Mouse (Mus musculus) testis, adult 2 months (tissue): Measurements from ENCODE around the gene Pdlim1. TPM values are rescaled to one million over a fixed set of nuclear protein-coding genes. Genes with fewer than 3 reads are reported as not detected.

Experiments used
- H3K27ac ChIP-seq: fragments of 200-500 bp; 2 replicates; pipeline ENCODE4 v1.5.1; 2012; ENCODE audit warnings: low read depth, low read length; ENCODE audit not compliant: control insufficient read depth, insufficient read depth
- H3K27me3 ChIP-seq: fragments of 200-500 bp; 2 replicates; pipeline ENCODE4 v1.6.1; 2012; ENCODE audit warnings: mild to moderate bottlenecking, low read length, moderate library complexity; ENCODE audit not compliant: control insufficient read depth, insufficient read depth
- H3K36me3 ChIP-seq: fragments of 200-500 bp; 2 replicates; pipeline ENCODE4 v1.6.1; 2012; ENCODE audit warnings: mild to moderate bottlenecking, low read length; ENCODE audit not compliant: control insufficient read depth, insufficient read depth
- H3K4me1 ChIP-seq: fragments of 200-500 bp; 2 replicates; pipeline ENCODE4 v1.6.1; 2012; ENCODE audit warnings: low read length; ENCODE audit not compliant: control insufficient read depth, insufficient read depth
- H3K4me3 ChIP-seq: fragments of 200-500 bp; 2 replicates; pipeline ENCODE4 v1.5.1; 2012; ENCODE audit warnings: low read depth, mild to moderate bottlenecking, low read length, moderate library complexity, mixed read lengths; ENCODE audit not compliant: control insufficient read depth
- CTCF ChIP-seq: fragments of 200-500 bp; IDR thresholded peaks from 2 replicates; pipeline ENCODE4 v1.5.1; 2012; ENCODE audit warnings: low read depth, mild to moderate bottlenecking, inconsistent platforms, low read length, moderate library complexity; ENCODE audit not compliant: control insufficient read depth, insufficient read depth, insufficient replicate concordance
- POLR2A ChIP-seq: fragments of 200-500 bp; IDR thresholded peaks from 2 replicates; pipeline ENCODE4 v1.6.1; 2012; ENCODE audit warnings: low read depth, mild to moderate bottlenecking, inconsistent platforms, low read length, moderate library complexity; ENCODE audit not compliant: control insufficient read depth
- polyA plus RNA-seq: library from polyadenylated mRNA; depleted of rRNA; stranded (reverse); fragments of >200 nt; gene quantifications from 2 replicates; pipeline ENCODE4 v1.2.3, GENCODE M21; 2012

Pdlim1 gene
- polyA plus RNA-seq, 1 experiment = 8.8 TPM

- H3K36me3 ChIP-seq = no peaks in the 10 kb centered on the region
- no peak overlapping the region for H3K27ac ChIP-seq
- H3K27me3 ChIP-seq = no peaks in the 10 kb centered on the region
- TF ChIP-seq CTCF (no peak), POLR2A (no peak)
- H3K4me1 ChIP-seq = peaks cover 4% of the 10 kb centered on the region
- H3K4me3 ChIP-seq = no peak overlapping the region
Measured at GRCm38 (mm10) chr19:40254741-40255140, 16.9 kb downstream of the Pdlim1 start.

- Histone ChIP-seq H3K4me1 (peaks cover 4% of the 10 kb centered on the region), H3K27ac (no peak overlapping the region), H3K36me3 (no peaks in the 10 kb centered on the region), H3K4me3 (no peak overlapping the region), H3K27me3 (no peaks in the 10 kb centered on the region)
- TF ChIP-seq CTCF = no peak
- TF ChIP-seq POLR2A = no peak
Measured at GRCm38 (mm10) chr19:40253768-40254167, 17.9 kb downstream of the Pdlim1 start.

- TF ChIP-seq CTCF = no peak
- no peak for TF ChIP-seq POLR2A
Measured at GRCm38 (mm10) chr19:40251115-40251514, 20.5 kb downstream of the Pdlim1 start.

GRCm38 (mm10) chr19:40249352-40249751, 22.3 kb downstream of the Pdlim1 start:
- no peaks in the 10 kb centered on the region for H3K27me3 ChIP-seq
- H3K4me3 ChIP-seq = no peak overlapping the region
- TF ChIP-seq POLR2A (no peak), CTCF (no peak)
- peaks cover 4% of the 10 kb centered on the region for H3K4me1 ChIP-seq
- H3K36me3 ChIP-seq = no peaks in the 10 kb centered on the region
- no peak overlapping the region for H3K27ac ChIP-seq

More at GRCm38 (mm10) chr19:40251115-40251514, 20.5 kb downstream of the Pdlim1 start:
- H3K4me1 ChIP-seq = peaks cover 4% of the 10 kb centered on the region
- H3K27me3 ChIP-seq = no peaks in the 10 kb centered on the region
- no peak overlapping the region for H3K4me3 ChIP-seq
- H3K36me3 ChIP-seq = no peaks in the 10 kb centered on the region
- H3K27ac ChIP-seq = no peak overlapping the region

GRCm38 (mm10) chr19:40248476-40248875, 23.2 kb downstream of the Pdlim1 start:
- peaks cover 2% of the 10 kb centered on the region for H3K4me1 ChIP-seq
- no peaks in the 10 kb centered on the region for H3K27me3 ChIP-seq

GRCm38 (mm10) chr19:40247268-40247666, 24.4 kb downstream of the Pdlim1 start:
- H3K27ac ChIP-seq = no peak overlapping the region
- H3K36me3 ChIP-seq = no peaks in the 10 kb centered on the region

More at GRCm38 (mm10) chr19:40248476-40248875, 23.2 kb downstream of the Pdlim1 start:
- Histone ChIP-seq H3K4me3 (no peak overlapping the region), H3K36me3 (no peaks in the 10 kb centered on the region), H3K27ac (no peak overlapping the region)
- TF ChIP-seq POLR2A (no peak), CTCF (no peak)

GRCm38 (mm10) chr19:40246646-40247267, 24.9 kb downstream of the Pdlim1 start:
- Histone ChIP-seq H3K4me3 (no peak overlapping the region), H3K27ac (no peak overlapping the region), H3K36me3 (no peaks in the 10 kb centered on the region), H3K27me3 (no peaks in the 10 kb centered on the region), H3K4me1 (no peaks in the 10 kb centered on the region)
- TF ChIP-seq CTCF (no peak), POLR2A (no peak)

More at GRCm38 (mm10) chr19:40247268-40247666, 24.4 kb downstream of the Pdlim1 start:
- no peak overlapping the region for H3K4me3 ChIP-seq
- no peak for TF ChIP-seq POLR2A
- TF ChIP-seq CTCF = no peak
- H3K4me1 ChIP-seq = no peaks in the 10 kb centered on the region
- H3K27me3 ChIP-seq = no peaks in the 10 kb centered on the region
